Mouse (Mus musculus) heart, postnatal 0 days (tissue): ENCODE results near the gene Ankrd22.

Source experiments
- CTCF ChIP-seq: IDR thresholded peaks from 2 replicates; pipeline ENCODE4 v1.5.1; 2016; ENCODE audit warnings: antibody characterized with exemption, control low read depth, low read depth
- EP300 ChIP-seq: IDR thresholded peaks from 2 replicates; pipeline ENCODE4 v1.6.1; 2016; ENCODE audit warnings: antibody characterized with exemption, low read depth

DNA sequence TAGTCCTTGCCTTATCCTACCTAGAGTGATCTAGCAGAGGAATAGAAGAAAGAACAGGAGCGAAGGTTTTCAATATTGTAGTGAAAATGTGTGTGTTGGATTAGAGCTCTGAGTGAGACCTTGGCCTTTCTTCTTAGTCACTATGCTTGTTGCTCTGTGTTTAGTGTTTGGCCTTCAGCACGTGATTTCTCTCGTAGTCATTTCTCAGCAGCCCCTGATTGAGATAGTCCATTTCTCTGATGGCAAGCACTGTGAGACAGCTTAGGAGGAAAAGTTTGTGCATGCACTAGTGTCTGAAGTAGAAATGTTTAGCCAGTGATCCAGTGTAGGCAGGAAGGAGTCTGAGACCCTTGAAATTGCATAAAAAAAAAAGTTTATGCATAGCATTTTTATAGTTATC is 61.0 kb downstream of the Ankrd22 start:
- TF ChIP-seq CTCF (no peak), EP300 (no peak)
